Mouse (Mus musculus) B cell, adult 2 months (primary cell): ENCODE data around the gene Colgalt1.
A peak's percentile ranks its signal among the peaks of the same experiment; 100 is the strongest.

ENCODE experiments used
- DNase-seq, 2 experiments: peaks; one replicate each; pipeline ENCODE4 v3.0.0; 2022

The Colgalt1 gene

GRCm38 (mm10) chr8:71670621-71671548 is 60.1 kb downstream of the Colgalt1 start:
- peak in 1 of 2 experiments; percentile 24 for DNase-seq

- DNase-seq = peak; percentile 96 to 97
These were observed 60.8 kb downstream of the Colgalt1 start, which contains the start of gene Unc13a for GRCm38 (mm10) chr8:71671549-71671965. TSS of gene Unc13a (minus strand) at chr8:71671757.

GRCm38 (mm10) chr8:71672168-71672735 is 61.5 kb downstream of the Colgalt1 start:
- DNase-seq = no peak

GRCm38 (mm10) chr8:71674071-71674470 is 63.3 kb downstream of the Colgalt1 start:
- no peak for DNase-seq
